Mouse (Mus musculus): ENCODE measurements around the gene Serp2. TPM values are rescaled to one million over a fixed set of nuclear protein-coding genes. Genes with fewer than 3 reads are reported as not detected.

Serp2 gene
- total RNA-seq (2014; rRNA removed), result 125 and 205 TPM in 2 replicates
- 277 and 303 TPM in 2 replicates for polyA plus RNA-seq (2015; fragmentation: Nextera tagmentation; extraction: Ambion mirVana)

DNA sequence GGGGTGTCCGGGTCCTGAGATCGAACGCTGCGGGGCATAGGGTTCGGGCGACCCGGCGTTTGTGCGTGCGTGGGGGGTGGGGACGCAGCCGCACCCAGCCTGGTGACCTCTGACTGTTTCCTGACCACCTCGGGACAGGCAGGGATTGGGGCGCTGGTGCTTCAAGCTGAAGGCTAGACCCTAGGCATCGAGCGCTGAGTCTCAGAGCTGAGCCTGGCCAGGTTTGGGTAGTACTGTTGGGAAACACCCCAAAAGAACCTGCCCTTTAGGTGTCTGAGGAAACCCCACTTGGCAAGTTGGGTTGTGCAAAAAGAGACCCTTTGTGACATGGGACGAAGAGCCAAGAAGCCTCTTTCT is at the start of gene Serp2:
Gene Serp2 (minus strand): TSS at position 38 of the 357 bp plus-strand sequence.
- no peaks in the 10 kb centered on the region for H3K27me3 ChIP-seq (ENCODE audit: insufficient read depth, low read length)
- ATAC-seq, result peak; percentile 10
- WGBS, result 9% methylated on average over 17 of the region's 17 CpGs

DNA sequence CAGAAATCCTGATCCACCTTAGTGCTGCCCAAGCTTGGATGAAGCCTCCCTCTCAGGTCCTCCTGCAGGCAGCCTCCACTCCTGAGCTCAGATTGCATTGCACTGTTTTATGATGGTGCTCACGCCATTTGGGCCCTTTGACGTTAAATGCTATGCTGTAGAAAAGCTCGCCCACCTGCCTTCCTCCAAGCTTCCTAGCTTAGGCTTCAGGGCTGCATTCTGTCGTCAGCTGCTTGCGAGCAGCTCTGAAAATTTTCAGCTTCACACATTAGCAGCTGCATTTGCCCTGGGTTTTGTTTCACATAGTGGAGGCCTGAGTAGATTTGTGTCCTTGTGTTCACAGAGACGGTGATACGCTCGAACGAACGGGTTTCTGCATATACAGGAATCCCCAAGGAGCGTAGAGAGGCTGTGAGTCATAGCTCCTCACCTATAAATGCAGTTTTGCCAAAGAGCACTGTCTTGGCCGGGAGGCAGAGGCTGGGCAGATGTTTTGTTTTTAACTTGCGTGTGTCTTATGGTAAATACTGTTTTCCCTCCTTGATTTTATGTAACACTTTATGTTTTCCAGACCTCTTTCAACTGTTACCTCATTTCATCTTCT is 49.3 kb upstream of the Serp2 start:
- H3K27me3 ChIP-seq (ENCODE audit: insufficient read depth, low read length), result no peaks in the 10 kb centered on the region
- no peak overlapping the region for H3K9ac ChIP-seq
- H3K27ac ChIP-seq (ENCODE audit: low read depth, low read length), result 0 out of 2 replicates have a peak overlapping the region, but pooled peaks have one; percentile 15
- peaks cover 4% of the 10 kb centered on the region; the same call in 1 of the 2 replicates for H3K4me1 ChIP-seq (ENCODE audit: insufficient read depth)
- H3K4me2 ChIP-seq (ENCODE audit: low read depth), result no peak overlapping the region
- ATAC-seq (no peak), DNase-seq (no peak)
- WGBS, result 57% methylated on average over 13 of the region's 13 CpGs
- no peak overlapping the region for H3K4me3 ChIP-seq (ENCODE audit: low read depth, low read length)
- no peak for TF ChIP-seq CTCF (IDR thresholded peaks at IDR 0.05; ENCODE audit: low read depth)
- no peaks in the 10 kb centered on the region for H3K9me3 ChIP-seq (ENCODE audit: low read length)
- no peaks in the 10 kb centered on the region for H3K36me3 ChIP-seq (ENCODE audit: insufficient read depth)

More for the DNA sequence above, at the start of gene Serp2:
- peak within 1 kb of the TSS; percentile 90 for H3K9ac ChIP-seq
- no peaks in the 10 kb centered on the region for H3K36me3 ChIP-seq (ENCODE audit: insufficient read depth)
- H3K4me2 ChIP-seq (ENCODE audit: low read depth), result peak within 1 kb of the TSS; percentile 87
- peaks cover 7% of the 10 kb centered on the region for H3K4me1 ChIP-seq (ENCODE audit: insufficient read depth)
- no peak for TF ChIP-seq CTCF (IDR thresholded peaks at IDR 0.05; ENCODE audit: low read depth)
- peak within 1 kb of the TSS; percentile 68 for H3K4me3 ChIP-seq (ENCODE audit: low read depth, low read length)
- no peaks in the 10 kb centered on the region for H3K9me3 ChIP-seq (ENCODE audit: low read length)
- peak; percentile 41 for DNase-seq
- H3K27ac ChIP-seq (ENCODE audit: low read depth, low read length), result peak within 1 kb of the TSS; percentile 96

DNA sequence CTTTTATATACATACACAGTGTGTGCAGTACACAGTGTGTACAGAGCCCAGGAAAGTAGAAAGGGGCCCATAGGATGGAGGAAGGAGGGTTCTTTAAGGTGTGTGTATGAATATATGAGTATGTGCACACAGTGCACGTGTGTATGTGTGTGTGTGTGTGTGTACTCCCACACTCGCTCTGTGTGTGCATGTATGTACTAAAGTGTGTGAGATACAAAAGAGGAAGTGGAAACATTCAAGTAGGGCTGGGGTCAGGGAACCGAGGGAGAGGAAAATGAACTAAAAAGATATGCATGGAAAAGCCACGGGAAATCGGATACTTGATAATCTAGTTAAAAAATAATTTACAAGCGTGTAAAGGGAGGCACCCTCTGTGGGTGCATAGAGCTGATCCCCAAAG is 47.3 kb upstream of the Serp2 start:
- Histone ChIP-seq H3K27ac (ENCODE audit: low read depth, low read length) (no peak overlapping the region), H3K4me2 (ENCODE audit: low read depth) (no peak overlapping the region), H3K36me3 (ENCODE audit: insufficient read depth) (no peaks in the 10 kb centered on the region), H3K9ac (no peak overlapping the region), H3K9me3 (ENCODE audit: low read length) (no peaks in the 10 kb centered on the region), H3K4me1 (ENCODE audit: insufficient read depth) (peaks cover 4% of the 10 kb centered on the region; the same call in 1 of the 2 replicates), H3K27me3 (ENCODE audit: insufficient read depth, low read length) (no peaks in the 10 kb centered on the region), H3K4me3 (ENCODE audit: low read depth, low read length) (no peak overlapping the region)
- no peak for TF ChIP-seq CTCF (IDR thresholded peaks at IDR 0.05; ENCODE audit: low read depth)
- ATAC-seq (no peak), DNase-seq (no peak)
- 94% methylated on average over 6 of the region's 6 CpGs for WGBS

DNA sequence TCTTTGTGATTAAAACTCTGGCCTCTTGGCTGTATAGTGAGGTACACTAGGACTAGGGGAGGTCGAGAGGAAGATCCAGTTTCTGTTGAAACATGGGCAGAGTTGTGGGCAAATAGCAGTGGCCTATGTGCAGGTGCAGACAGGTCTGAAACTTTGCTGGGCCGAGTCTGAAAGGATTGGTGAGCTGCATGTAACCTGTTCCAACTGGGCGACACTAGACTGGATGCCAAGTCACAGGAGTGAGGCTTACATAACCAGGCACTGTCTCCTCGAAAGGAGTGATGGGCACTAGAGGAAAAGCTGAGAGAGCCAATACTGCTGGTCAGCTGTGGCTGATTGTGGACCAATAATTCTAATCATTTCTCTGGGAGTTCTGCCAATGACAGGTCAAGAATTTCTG is 45.0 kb upstream of the Serp2 start:
- ATAC-seq (no peak), DNase-seq (no peak)
- H3K9me3 ChIP-seq (ENCODE audit: low read length), result no peaks in the 10 kb centered on the region
- H3K9ac ChIP-seq, result no peak overlapping the region
- H3K4me3 ChIP-seq (ENCODE audit: low read depth, low read length), result no peak overlapping the region
- no peak overlapping the region for H3K4me2 ChIP-seq (ENCODE audit: low read depth)
- no peaks in the 10 kb centered on the region for H3K36me3 ChIP-seq (ENCODE audit: insufficient read depth)
- 90% methylated on average over 4 of the region's 4 CpGs for WGBS
- no peak overlapping the region for H3K27ac ChIP-seq (ENCODE audit: low read depth, low read length)
- no peak for TF ChIP-seq CTCF (IDR thresholded peaks at IDR 0.05; ENCODE audit: low read depth)
- H3K4me1 ChIP-seq (ENCODE audit: insufficient read depth), result peaks cover 9% of the 10 kb centered on the region; the same call in 1 of the 2 replicates
- no peaks in the 10 kb centered on the region for H3K27me3 ChIP-seq (ENCODE audit: insufficient read depth, low read length)

DNA sequence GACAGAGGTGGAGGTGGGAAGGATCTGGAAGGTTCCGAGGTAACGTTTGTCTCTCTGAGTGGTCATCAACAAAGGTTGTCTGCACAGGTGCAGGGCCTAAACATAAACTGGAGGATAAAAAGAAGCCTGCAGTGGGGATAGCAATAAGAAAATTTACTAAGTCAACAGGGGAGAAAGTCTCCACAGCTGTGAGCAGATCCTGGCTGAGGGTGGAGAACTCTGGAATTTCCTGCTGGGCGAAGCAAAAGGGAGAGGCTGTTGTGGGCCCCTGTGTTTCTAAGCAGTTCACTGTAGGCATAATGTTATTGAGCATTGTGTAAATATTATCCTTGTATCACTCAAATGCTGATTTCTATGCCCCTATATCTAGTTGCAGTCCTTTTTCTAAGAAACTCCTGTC is 43.7 kb upstream of the Serp2 start:
- H3K27ac ChIP-seq (ENCODE audit: low read depth, low read length), result no peak overlapping the region

DNA sequence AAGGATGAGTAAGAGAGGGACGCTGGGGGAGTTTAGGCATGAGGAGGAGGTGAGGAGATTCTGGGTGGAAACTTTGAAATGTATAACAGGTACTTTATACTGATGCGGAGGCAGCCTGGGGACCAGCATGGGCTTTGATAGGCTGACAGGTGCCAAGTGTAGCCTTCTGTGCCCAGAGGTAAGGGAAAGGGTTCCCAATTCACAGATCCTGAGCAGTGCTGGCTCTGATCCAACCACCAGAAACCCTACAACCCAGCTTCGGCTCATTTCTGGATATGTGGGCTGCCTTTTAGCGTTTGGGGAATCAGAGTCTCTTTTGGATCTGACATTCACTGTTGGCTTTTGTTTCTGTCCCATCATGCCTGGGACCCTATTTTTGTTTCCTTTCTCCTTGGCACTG is 43.0 kb upstream of the Serp2 start:
- Histone ChIP-seq H3K27me3 (ENCODE audit: insufficient read depth, low read length) (no peaks in the 10 kb centered on the region), H3K36me3 (ENCODE audit: insufficient read depth) (no peaks in the 10 kb centered on the region), H3K9me3 (ENCODE audit: low read length) (no peaks in the 10 kb centered on the region), H3K4me2 (ENCODE audit: low read depth) (no peak overlapping the region), H3K27ac (ENCODE audit: low read depth, low read length) (no peak overlapping the region), H3K4me1 (ENCODE audit: insufficient read depth) (0 out of 2 replicates have a peak, but pooled peaks cover 5% of the 10 kb centered on the region), H3K9ac (no peak overlapping the region), H3K4me3 (ENCODE audit: low read depth, low read length) (no peak overlapping the region)
- TF ChIP-seq CTCF (IDR thresholded peaks at IDR 0.05; ENCODE audit: low read depth), result no peak
- 27% methylated on average over 4 of the region's 4 CpGs for WGBS
- DNase-seq (peak; percentile 21), ATAC-seq (no peak)

More for the DNA sequence above, 43.7 kb upstream of the Serp2 start:
- no peaks in the 10 kb centered on the region for H3K9me3 ChIP-seq (ENCODE audit: low read length)
- H3K27me3 ChIP-seq (ENCODE audit: insufficient read depth, low read length), result no peaks in the 10 kb centered on the region
- H3K36me3 ChIP-seq (ENCODE audit: insufficient read depth), result no peaks in the 10 kb centered on the region
- 84% methylated on average over 3 of the region's 3 CpGs for WGBS
- ATAC-seq, result no peak
- TF ChIP-seq CTCF (IDR thresholded peaks at IDR 0.05; ENCODE audit: low read depth), result no peak
- H3K4me2 ChIP-seq (ENCODE audit: low read depth), result no peak overlapping the region
- H3K9ac ChIP-seq, result no peak overlapping the region
- DNase-seq, result no peak
- H3K4me3 ChIP-seq (ENCODE audit: low read depth, low read length), result no peak overlapping the region
- H3K4me1 ChIP-seq (ENCODE audit: insufficient read depth), result 0 out of 2 replicates have a peak, but pooled peaks cover 5% of the 10 kb centered on the region

DNA sequence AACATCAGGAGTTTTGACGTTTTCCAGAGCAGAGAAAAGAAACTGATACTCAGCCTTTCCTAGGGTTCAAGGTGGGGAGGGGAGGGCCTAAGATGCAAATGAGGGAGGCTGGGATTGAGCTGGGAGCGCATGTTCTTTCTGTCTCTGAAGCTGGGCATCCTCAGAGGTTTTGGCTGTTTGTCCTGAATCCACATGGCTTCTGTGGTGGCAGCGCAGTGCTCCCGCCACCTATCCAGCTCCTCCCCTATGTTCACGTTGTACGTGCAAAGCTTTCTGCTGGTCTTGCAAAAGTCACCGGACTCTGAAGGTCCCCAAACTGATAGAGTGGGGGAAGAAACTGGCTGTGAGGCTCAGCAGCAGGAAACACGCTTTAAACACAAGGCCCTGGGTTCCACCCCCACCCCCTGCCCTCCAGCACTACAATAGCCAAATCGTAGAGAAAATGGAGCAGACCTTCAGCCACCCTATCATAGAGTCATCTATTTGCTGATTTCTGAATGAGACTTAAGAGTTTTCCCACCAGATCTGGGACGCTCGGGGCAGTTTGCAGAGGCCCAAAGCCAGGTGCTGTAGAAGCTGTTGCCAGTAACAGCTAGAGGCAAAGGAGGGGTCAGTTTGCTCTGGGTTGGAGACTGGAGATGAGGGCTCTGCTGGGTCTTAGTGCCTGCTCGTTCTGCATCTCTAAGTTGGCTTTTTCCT is 42.0 kb upstream of the Serp2 start:
- Histone ChIP-seq H3K9ac (peak overlapping the region; percentile 6), H3K27me3 (ENCODE audit: insufficient read depth, low read length) (no peaks in the 10 kb centered on the region), H3K4me1 (ENCODE audit: insufficient read depth) (0 out of 2 replicates have a peak, but pooled peaks cover 5% of the 10 kb centered on the region), H3K9me3 (ENCODE audit: low read length) (no peaks in the 10 kb centered on the region), H3K4me3 (ENCODE audit: low read depth, low read length) (peak overlapping the region; percentile 14), H3K27ac (ENCODE audit: low read depth, low read length) (peak overlapping the region; percentile 29; the same call in 1 of the 2 replicates), H3K4me2 (ENCODE audit: low read depth) (peak overlapping the region; percentile 51), H3K36me3 (ENCODE audit: insufficient read depth) (no peaks in the 10 kb centered on the region)
- WGBS, result 5% methylated on average over 12 of the region's 12 CpGs
- TF ChIP-seq CTCF (IDR thresholded peaks at IDR 0.05; ENCODE audit: low read depth), result no peak
- ATAC-seq, result peak; percentile 88
- DNase-seq, result peak; percentile 52
